Comparison of ENCODE assay signal across 19 mouse cellular contexts in the genomic region with DNA sequence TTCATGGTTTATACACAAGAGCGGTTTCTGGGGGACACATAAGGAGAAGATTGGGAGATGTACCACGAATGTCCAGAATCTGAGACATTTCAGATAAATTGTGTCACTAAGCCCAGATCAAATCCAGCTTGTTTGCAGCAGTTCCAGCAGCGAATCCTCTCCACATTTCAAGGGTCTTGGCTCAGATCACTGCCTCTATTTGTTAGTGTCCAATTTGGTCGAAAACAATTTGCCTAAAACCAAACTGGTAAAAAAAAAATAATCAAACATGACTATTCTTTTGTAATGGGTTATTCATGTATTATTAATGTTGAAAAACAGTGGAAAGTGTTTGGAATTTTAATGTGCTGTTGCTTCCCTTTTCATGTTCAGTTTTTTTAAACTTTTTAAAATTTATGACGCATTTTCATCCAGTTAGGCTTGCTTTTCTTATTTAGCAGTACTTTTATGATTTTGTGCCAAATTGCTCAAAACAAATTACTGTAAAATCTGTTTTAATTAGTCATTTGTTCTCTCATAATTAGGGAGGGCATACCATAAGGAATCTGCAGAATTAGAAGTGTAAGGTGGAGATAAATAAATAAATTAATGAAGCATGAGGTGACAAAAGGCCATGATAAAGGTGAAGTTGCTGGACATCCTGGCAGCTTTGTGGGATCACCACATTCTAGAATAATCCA.
"Had no signal": no experiment of that assay in that cellular context is flagged by ENCODE, and none has a peak within 500 bp of the region (broad histone marks: within the 10 kb centered on the region; RNA-seq: fewer than 3 reads in every experiment).

No protein-coding gene starts in this region.

- H3K36me3 ChIP-seq: liver, embryonic 13.5 days; midbrain, embryonic 12.5 days; stomach, embryonic 15.5 days had no signal

- H3K27me3 ChIP-seq: liver, embryonic 13.5 days; megakaryocyte, embryonic 14.5 days; midbrain, embryonic 12.5 days; stomach, embryonic 15.5 days had no signal

- ATAC-seq: intestine, embryonic 16.5 days; lung, postnatal 0 days; midbrain, embryonic 16.5 days had no signal

- H3K9me3 ChIP-seq: liver, embryonic 13.5 days; midbrain, embryonic 12.5 days; stomach, embryonic 15.5 days had no signal

- H3K4me2 ChIP-seq: liver, embryonic 13.5 days; midbrain, embryonic 12.5 days; stomach, embryonic 15.5 days had no signal

- H3K27ac ChIP-seq: layer of hippocampus, adult 2 months; left cerebral cortex, adult 2 months; liver, embryonic 13.5 days; midbrain, embryonic 12.5 days; stomach, embryonic 15.5 days had no signal

- H3K4me3 ChIP-seq: layer of hippocampus, adult 2 months; left cerebral cortex, adult 2 months; liver, embryonic 13.5 days; megakaryocyte, embryonic 14.5 days; midbrain, embryonic 12.5 days; stomach, embryonic 15.5 days had no signal

- H3K9ac ChIP-seq: liver, embryonic 13.5 days; midbrain, embryonic 12.5 days; stomach, embryonic 15.5 days had no signal

- DNase-seq: kidney, adult 18-20 months; kidney, adult 9 months; kidney, postnatal 25 days; layer of hippocampus, adult 9-11 months; layer of hippocampus, postnatal 36 days; liver, embryonic 13.5 days; lung, adult 2 months; lung, postnatal 36 days; right cerebral cortex, postnatal 25 days; spleen, adult 18-20 months; thymus, postnatal 25 days had no signal

- H3K4me1 ChIP-seq: liver, embryonic 13.5 days; megakaryocyte, embryonic 14.5 days; midbrain, embryonic 12.5 days; stomach, embryonic 15.5 days had no signal
